ENCODE assay signal across 20 mouse cellular contexts in the genomic region with DNA sequence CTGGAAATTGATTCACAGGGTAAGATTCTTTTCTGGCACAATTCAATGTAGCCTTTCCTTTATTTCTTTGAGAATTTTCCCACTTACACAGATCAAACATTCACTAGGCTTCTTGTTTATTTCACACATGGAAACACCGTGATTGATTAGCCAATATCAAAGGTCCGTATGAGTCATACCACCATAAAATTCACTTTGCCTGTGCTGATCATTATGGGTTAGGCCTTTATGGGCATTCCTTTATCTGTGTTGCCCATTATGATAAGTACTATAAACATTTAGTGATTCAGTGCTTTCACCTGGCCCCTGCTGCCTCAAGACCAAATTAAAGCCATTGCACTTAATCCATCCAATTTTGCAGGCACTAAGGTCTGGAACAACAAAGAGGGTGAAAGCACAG.
"Had no signal": no experiment of that assay in that cellular context is flagged by ENCODE, and none has a peak within 500 bp of the region (broad histone marks: within the 10 kb centered on the region; RNA-seq: fewer than 3 reads in every experiment).

No protein-coding gene starts in this region.

- H3K36me3 ChIP-seq: liver, embryonic 15.5 days; midbrain, embryonic 10.5 days; midbrain, embryonic 12.5 days; neural tube, embryonic 13.5 days; neural tube, embryonic 15.5 days had no signal

- H3K27me3 ChIP-seq: liver, embryonic 15.5 days; midbrain, embryonic 12.5 days; neural tube, embryonic 13.5 days; neural tube, embryonic 15.5 days had no signal

- DNase-seq: lung, adult 18-20 months; lung, embryonic 14.5 days; lung, postnatal 10 days; lung, postnatal 4 days; midbrain, embryonic 14.5 days; retina, postnatal 1 day; right cerebral cortex, adult 18-20 months; right cerebral cortex, postnatal 25 days; right cerebral cortex, postnatal 4 days; spleen, adult 18-20 months; thymus, adult 18-20 months; thymus, postnatal 14 days; thymus, postnatal 36 days had no signal

- H3K9ac ChIP-seq: liver, embryonic 15.5 days; lung, embryonic 14.5 days; midbrain, embryonic 12.5 days; neural tube, embryonic 13.5 days; neural tube, embryonic 15.5 days had no signal

- ATAC-seq: midbrain, embryonic 16.5 days had no signal

- H3K4me2 ChIP-seq: liver, embryonic 15.5 days; lung, embryonic 14.5 days; midbrain, embryonic 12.5 days; neural tube, embryonic 13.5 days; neural tube, embryonic 15.5 days had no signal

- H3K4me3 ChIP-seq: liver, embryonic 15.5 days; midbrain, embryonic 10.5 days; midbrain, embryonic 12.5 days; myocyte; neural tube, embryonic 13.5 days; neural tube, embryonic 15.5 days had no signal

- H3K9me3 ChIP-seq: liver, embryonic 15.5 days; midbrain, embryonic 10.5 days; midbrain, embryonic 12.5 days; neural tube, embryonic 13.5 days; neural tube, embryonic 15.5 days had no signal

- H3K4me1 ChIP-seq: liver, embryonic 15.5 days; midbrain, embryonic 10.5 days; midbrain, embryonic 12.5 days; neural tube, embryonic 13.5 days; neural tube, embryonic 15.5 days had no signal

- H3K27ac ChIP-seq: liver, embryonic 15.5 days; midbrain, embryonic 10.5 days; midbrain, embryonic 12.5 days; neural tube, embryonic 13.5 days; neural tube, embryonic 15.5 days had no signal
